Mouse (Mus musculus) lung, embryonic 14.5 days (tissue): ENCODE results near the gene Adcyap1r1. TPM values are rescaled to one million over a fixed set of nuclear protein-coding genes. Genes with fewer than 3 reads are reported as not detected.

Experiments used
- ATAC-seq: fragments of 200-750 bp; cut with Nextera tagmentation; 2 replicates; pipeline ENCODE4 v1.8.0; 2017; ENCODE audit warnings: mild to moderate bottlenecking, moderate TSS enrichment, moderate library complexity; ENCODE audit not compliant: insufficient read depth
- DNase-seq: peaks from one replicate; pipeline ENCODE4 v3.0.0-alpha.2; 2015
- H3K27ac ChIP-seq: fragments of 300-500 bp; sonication (generic); 2 replicates; pipeline ENCODE4 v1.5.1; 2014; ENCODE audit warnings: low read depth, mild to moderate bottlenecking, moderate library complexity
- H3K27me3 ChIP-seq: fragments of 300-500 bp; sonication (generic); 2 replicates; pipeline ENCODE4 v1.6.1; 2014; ENCODE audit warnings: low read length, control low read depth; ENCODE audit not compliant: insufficient read depth
- H3K36me3 ChIP-seq: fragments of 300-500 bp; sonication (generic); 2 replicates; pipeline ENCODE4 v1.6.1; 2014; ENCODE audit warnings: control low read depth; ENCODE audit not compliant: insufficient read depth
- H3K4me1 ChIP-seq: fragments of 300-500 bp; sonication (generic); 2 replicates; pipeline ENCODE4 v1.6.1; 2014; ENCODE audit warnings: antibody characterized with exemption, control low read depth; ENCODE audit not compliant: insufficient read depth
- H3K4me2 ChIP-seq: fragments of 300-500 bp; sonication (generic); 2 replicates; pipeline ENCODE4 v1.6.1; 2014; ENCODE audit warnings: mild to moderate bottlenecking
- H3K4me3 ChIP-seq: fragments of 300-500 bp; sonication (generic); 2 replicates; pipeline ENCODE4 v1.5.1; 2014; ENCODE audit warnings: low read depth, low read length
- H3K9ac ChIP-seq: fragments of 300-500 bp; sonication (generic); 2 replicates; pipeline ENCODE4 v1.6.1; 2014
- H3K9me3 ChIP-seq: fragments of 300-500 bp; sonication (generic); 2 replicates; pipeline ENCODE4 v1.6.1; 2016; ENCODE audit warnings: low read depth, low read length, control low read depth
- CTCF ChIP-seq: IDR thresholded peaks from 2 replicates; pipeline ENCODE4 v1.5.1; 2016; ENCODE audit warnings: antibody characterized with exemption, low read depth
- WGBS: fragments of 180-500 bp; shearing (Covaris S2); extraction: QIAGEN DNeasy Blood & Tissue Kit; methylation state at CpG from one replicate; pipeline ENCODE4 v1.1.7; 2014; 5-methylcytosine and 5-hydroxymethylcytosine counted together
- polyA plus RNA-seq: library from polyadenylated mRNA; unstranded; fragments of >200 nt; fragmentation: Nextera tagmentation; extraction: Ambion mirVana; gene quantifications from 2 replicates; pipeline ENCODE4 v1.2.1, GENCODE M21; 2014

Gene Adcyap1r1
- polyA plus RNA-seq, 1 experiment from 2014 or later = 0.61 TPM

DNA sequence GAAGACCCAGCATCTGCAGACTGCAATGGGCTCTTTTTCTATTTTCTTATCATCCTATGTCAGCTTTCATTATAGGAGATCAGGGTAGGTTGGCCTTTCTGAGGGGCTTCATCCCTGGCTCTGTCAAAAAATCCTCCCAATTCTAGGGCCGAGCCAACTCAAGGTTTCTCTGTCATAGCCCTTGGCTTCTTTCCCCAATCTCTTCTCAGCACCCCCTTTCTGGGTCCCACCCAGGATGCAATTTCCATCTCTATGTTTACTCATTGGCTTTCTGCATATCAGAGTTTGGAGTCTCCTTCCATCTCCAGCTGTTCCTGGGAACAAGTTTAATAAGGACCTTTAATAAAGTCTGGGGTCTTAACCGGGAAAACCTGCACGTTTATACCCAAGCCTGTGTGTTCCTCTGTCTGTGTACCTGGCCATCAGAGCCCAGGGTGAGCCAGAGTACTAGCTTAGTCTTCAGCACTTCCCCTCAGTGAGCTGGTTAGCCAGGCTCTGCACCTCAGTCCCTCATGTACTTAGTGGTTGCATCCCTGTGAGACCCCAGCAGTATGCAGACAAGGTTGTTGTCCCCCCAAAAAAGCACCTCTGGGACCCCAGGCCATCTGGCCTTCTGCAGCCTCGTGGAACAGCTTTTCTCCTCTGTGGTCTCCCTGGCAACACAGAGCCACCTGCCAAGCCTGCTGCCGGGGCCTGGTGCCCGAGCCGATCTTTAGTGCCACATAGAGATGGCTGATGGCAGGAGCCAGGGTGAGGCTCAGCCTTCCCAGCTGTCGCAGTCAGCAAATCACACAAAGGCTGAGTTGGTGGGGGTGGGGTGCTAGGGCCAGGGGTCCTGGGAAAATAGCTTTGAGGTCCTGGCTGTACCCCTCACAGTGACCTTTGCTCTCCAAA lies 16.3 kb upstream of the Adcyap1r1 start:
- no peaks in the 10 kb centered on the region for H3K27me3 ChIP-seq
- no peak overlapping the region for H3K9ac ChIP-seq
- no peak overlapping the region for H3K4me3 ChIP-seq
- H3K9me3 ChIP-seq = no peaks in the 10 kb centered on the region
- H3K4me1 ChIP-seq = peaks cover 5% of the 10 kb centered on the region; the same call in 1 of the 2 replicates
- ATAC-seq (no peak), DNase-seq (no peak)
- TF ChIP-seq CTCF = no peak
- WGBS = 51% methylated on average over 8 of the region's 8 CpGs
- H3K4me2 ChIP-seq = no peak overlapping the region
- H3K36me3 ChIP-seq = no peaks in the 10 kb centered on the region
- H3K27ac ChIP-seq = no peak overlapping the region

DNA sequence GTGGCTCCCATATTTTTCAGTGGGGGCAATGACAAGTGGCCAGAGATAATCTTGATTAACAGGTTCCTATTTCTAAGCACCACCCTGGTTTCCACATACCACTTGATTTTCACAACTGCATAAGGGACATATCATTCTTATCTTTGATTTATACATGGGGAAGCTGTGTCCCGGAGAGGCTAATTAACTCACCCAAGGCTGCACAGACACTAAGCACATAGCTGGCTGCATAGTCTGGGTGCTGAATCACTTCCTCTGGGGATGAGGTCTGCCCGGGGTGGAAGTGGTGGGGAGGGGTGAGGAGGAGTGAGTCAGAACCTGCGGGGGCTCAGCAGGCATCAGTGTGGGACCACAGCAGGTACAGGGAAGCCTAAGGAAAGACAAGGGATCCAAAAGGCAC lies 13.9 kb upstream of the Adcyap1r1 start:
- ATAC-seq (no peak), DNase-seq (no peak)
- Histone ChIP-seq H3K9ac (no peak overlapping the region), H3K4me2 (no peak overlapping the region), H3K27ac (no peak overlapping the region), H3K9me3 (no peaks in the 10 kb centered on the region), H3K4me1 (peaks cover 5% of the 10 kb centered on the region; the same call in 1 of the 2 replicates), H3K27me3 (no peaks in the 10 kb centered on the region), H3K36me3 (no peaks in the 10 kb centered on the region), H3K4me3 (no peak overlapping the region)
- 27% methylated on average over 3 of the region's 3 CpGs for WGBS
- no peak for TF ChIP-seq CTCF

GRCm38 (mm10) chr6:55438837-55439236 lies 12.9 kb upstream of the Adcyap1r1 start:
- Histone ChIP-seq H3K27me3 (no peaks in the 10 kb centered on the region), H3K9ac (no peak overlapping the region)

DNA sequence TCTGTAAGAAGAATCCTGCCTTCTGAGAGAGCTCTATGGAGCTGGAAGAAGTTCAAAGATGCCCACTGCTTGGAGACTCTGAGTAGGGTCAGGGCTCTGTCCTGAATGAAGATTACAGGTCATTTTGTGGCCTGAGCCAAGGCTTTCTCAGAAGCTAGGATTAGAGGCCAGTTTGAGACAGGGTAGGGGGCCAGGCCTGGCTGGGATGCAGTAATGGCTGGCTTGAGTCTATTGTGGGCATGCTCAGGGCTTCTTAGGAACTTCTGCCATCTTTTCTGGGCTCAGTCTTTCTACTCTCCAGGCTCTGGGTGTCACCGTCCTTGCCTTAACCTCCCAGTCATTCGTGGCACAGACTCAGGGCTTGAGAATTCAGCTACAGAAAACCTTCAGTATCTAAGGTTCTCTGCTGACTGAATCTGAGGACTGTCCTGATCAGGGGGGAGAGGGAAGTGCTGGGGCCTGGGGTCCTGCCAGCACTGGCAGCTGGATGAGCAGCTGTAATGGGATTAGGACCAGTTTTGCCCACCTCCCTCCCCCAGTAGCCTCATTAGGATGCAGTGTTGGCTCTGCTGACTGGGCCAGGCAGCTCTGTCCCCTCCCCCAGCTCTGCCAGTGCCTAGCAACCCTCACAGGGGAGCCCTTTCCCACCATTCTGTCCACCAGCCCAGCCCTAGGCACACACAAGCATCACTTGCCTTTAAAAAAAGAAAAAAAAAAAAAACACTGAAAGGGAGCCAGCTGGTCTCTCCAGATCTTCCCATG lies 7.7 kb upstream of the Adcyap1r1 start:
- TF ChIP-seq CTCF = no peak
- H3K4me3 ChIP-seq = no peak overlapping the region
- peak; percentile 11 for DNase-seq
- no peak overlapping the region; the same call in 1 of the 2 replicates for H3K9ac ChIP-seq
- H3K27me3 ChIP-seq = no peaks in the 10 kb centered on the region
- no peaks in the 10 kb centered on the region for H3K9me3 ChIP-seq
- WGBS = 24% methylated on average over 2 of the region's 2 CpGs
- no peaks in the 10 kb centered on the region for H3K4me1 ChIP-seq
- no peaks in the 10 kb centered on the region for H3K36me3 ChIP-seq
- H3K27ac ChIP-seq = no peak overlapping the region
- ATAC-seq = 0 out of 2 replicates have a peak, but pooled peaks have one; percentile 31
- H3K4me2 ChIP-seq = no peak overlapping the region

More at GRCm38 (mm10) chr6:55438837-55439236, 12.9 kb upstream of the Adcyap1r1 start:
- H3K9me3 ChIP-seq = no peaks in the 10 kb centered on the region
- no peak overlapping the region for H3K4me3 ChIP-seq
- DNase-seq (no peak), ATAC-seq (no peak)
- TF ChIP-seq CTCF = no peak
- no peaks in the 10 kb centered on the region for H3K36me3 ChIP-seq
- H3K4me1 ChIP-seq = peaks cover 5% of the 10 kb centered on the region; the same call in 1 of the 2 replicates
- no peak overlapping the region for H3K4me2 ChIP-seq
- no peak overlapping the region for H3K27ac ChIP-seq
- 74% methylated on average over 2 of the region's 2 CpGs for WGBS

DNA sequence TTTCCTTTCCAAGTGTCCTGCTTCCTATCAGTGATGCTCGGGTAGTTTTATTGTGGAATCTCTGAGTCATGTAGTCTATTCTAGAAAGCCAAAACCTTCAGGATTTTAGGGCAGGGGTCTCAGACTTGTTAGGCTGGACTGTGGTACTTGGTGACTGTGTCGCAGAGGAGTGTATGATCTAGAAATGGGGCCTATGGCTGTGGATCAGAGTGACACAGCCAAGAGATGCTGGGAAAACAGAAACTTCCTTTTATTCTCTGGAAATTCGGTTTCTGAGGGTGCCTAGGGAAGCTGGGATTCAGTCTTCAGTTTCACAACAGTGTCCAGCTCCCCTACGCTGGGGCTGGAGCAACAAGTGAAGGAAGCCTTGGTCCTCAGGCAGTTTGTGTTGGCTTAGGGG lies 7.1 kb upstream of the Adcyap1r1 start:
- no peaks in the 10 kb centered on the region for H3K9me3 ChIP-seq
- H3K36me3 ChIP-seq = no peaks in the 10 kb centered on the region
- H3K4me1 ChIP-seq = no peaks in the 10 kb centered on the region
- no peak for ATAC-seq
- TF ChIP-seq CTCF = no peak
- 0 out of 2 replicates have a peak, but pooled peaks cover under 1% of the 10 kb centered on the region for H3K27me3 ChIP-seq
- 45% methylated on average over 4 of the region's 4 CpGs for WGBS
- no peak overlapping the region for H3K9ac ChIP-seq
- no peak overlapping the region for H3K27ac ChIP-seq
- H3K4me3 ChIP-seq = no peak overlapping the region
- DNase-seq = no peak
- no peak overlapping the region for H3K4me2 ChIP-seq

- no peak for TF ChIP-seq CTCF
These were observed 3.6 kb upstream of the Adcyap1r1 start for GRCm38 (mm10) chr6:55448199-55448598.

More at GRCm38 (mm10) chr6:55448199-55448598, 3.6 kb upstream of the Adcyap1r1 start:
- no peak overlapping the region for H3K4me2 ChIP-seq
- H3K4me1 ChIP-seq = no peaks in the 10 kb centered on the region
- H3K9me3 ChIP-seq = no peaks in the 10 kb centered on the region
- no peak overlapping the region for H3K9ac ChIP-seq
- peaks cover 34% of the 10 kb centered on the region for H3K27me3 ChIP-seq
- WGBS = 70% methylated on average over 9 of the region's 9 CpGs
- no peak overlapping the region for H3K4me3 ChIP-seq
- H3K27ac ChIP-seq = no peak overlapping the region
- DNase-seq = no peak
- no peaks in the 10 kb centered on the region for H3K36me3 ChIP-seq
- no peak for ATAC-seq
